Mouse (Mus musculus): Measurements from ENCODE around the gene Zdhhc3. TPM values are rescaled to one million over a fixed set of nuclear protein-coding genes. Genes with fewer than 3 reads are reported as not detected.
A peak's percentile ranks its signal among the peaks of the same experiment; 100 is the strongest.

Gene Zdhhc3
- polyA plus RNA-seq (2012; rRNA removed), result 123 and 320 TPM in 2 replicates

- peak within 1 kb of the TSS; percentile 90 for H3K27ac ChIP-seq (ENCODE audit: insufficient read depth, low read depth, low read length)
- peaks cover 3% of the 10 kb centered on the region for H3K36me3 ChIP-seq (ENCODE audit: control insufficient read depth, insufficient read depth, low read length)
- WGBS, result under 1% methylated on average over 79 of the region's 79 CpGs
- TF ChIP-seq CTCF (IDR thresholded peaks at IDR 0.05; ENCODE audit: extremely low read depth, insufficient read length, insufficient replicate concordance, low read depth, low read length) (no peak), POLR2A (IDR thresholded peaks at IDR 0.05; ENCODE audit: low read depth, low read length) (peak; percentile 62)
- H3K27me3 ChIP-seq (ENCODE audit: control insufficient read depth, insufficient read depth, low read length), result no peaks in the 10 kb centered on the region
- peak within 1 kb of the TSS; percentile 90 for H3K4me3 ChIP-seq (ENCODE audit: low read depth, low read length)
- H3K4me1 ChIP-seq (ENCODE audit: control insufficient read depth, insufficient read depth, insufficient read length, low read length), result peaks cover 5% of the 10 kb centered on the region; the same call in 1 of the 2 replicates
Measured at GRCm38 (mm10) chr9:123112805-123113521, at the start of gene Zdhhc3, which contains the start of gene Exosc7. TSS of gene Zdhhc3 (minus strand) at chr9:123113205. TSS of gene Exosc7 (plus strand) at chr9:123113215.

- Histone ChIP-seq H3K36me3 (ENCODE audit: control insufficient read depth, insufficient read depth, low read length) (no peaks in the 10 kb centered on the region), H3K4me3 (ENCODE audit: low read depth, low read length) (no peak overlapping the region), H3K4me1 (ENCODE audit: control insufficient read depth, insufficient read depth, insufficient read length, low read length) (peaks cover 1% of the 10 kb centered on the region), H3K27me3 (ENCODE audit: control insufficient read depth, insufficient read depth, low read length) (no peaks in the 10 kb centered on the region), H3K27ac (ENCODE audit: insufficient read depth, low read depth, low read length) (no peak overlapping the region)
- 54% methylated on average over 2 of the region's 2 CpGs for WGBS
- no peak for TF ChIP-seq CTCF (IDR thresholded peaks at IDR 0.05; ENCODE audit: extremely low read depth, insufficient read length, insufficient replicate concordance, low read depth, low read length)
- no peak for TF ChIP-seq POLR2A (IDR thresholded peaks at IDR 0.05; ENCODE audit: low read depth, low read length)
Measured at GRCm38 (mm10) chr9:123161792-123162191, 48.8 kb upstream of the Zdhhc3 start.

GRCm38 (mm10) chr9:123159330-123159729 is 46.3 kb upstream of the Zdhhc3 start:
- whole genome bisulfite sequencing, result 49% methylated on average over 7 of the region's 7 CpGs
- no peak overlapping the region for H3K4me3 ChIP-seq (ENCODE audit: low read depth, low read length)
- no peak overlapping the region for H3K27ac ChIP-seq (ENCODE audit: insufficient read depth, low read depth, low read length)
- H3K4me1 ChIP-seq (ENCODE audit: control insufficient read depth, insufficient read depth, insufficient read length, low read length), result peaks cover 6% of the 10 kb centered on the region
- no peaks in the 10 kb centered on the region for H3K27me3 ChIP-seq (ENCODE audit: control insufficient read depth, insufficient read depth, low read length)
- no peaks in the 10 kb centered on the region for H3K36me3 ChIP-seq (ENCODE audit: control insufficient read depth, insufficient read depth, low read length)
- no peak for TF ChIP-seq POLR2A (IDR thresholded peaks at IDR 0.05; ENCODE audit: low read depth, low read length)
- no peak for TF ChIP-seq CTCF (IDR thresholded peaks at IDR 0.05; ENCODE audit: extremely low read depth, insufficient read length, insufficient replicate concordance, low read depth, low read length)

GRCm38 (mm10) chr9:123158125-123158836 is 45.3 kb upstream of the Zdhhc3 start:
- Histone ChIP-seq H3K4me1 (ENCODE audit: control insufficient read depth, insufficient read depth, insufficient read length, low read length) (peaks cover 6% of the 10 kb centered on the region), H3K36me3 (ENCODE audit: control insufficient read depth, insufficient read depth, low read length) (no peaks in the 10 kb centered on the region), H3K4me3 (ENCODE audit: low read depth, low read length) (no peak overlapping the region), H3K27me3 (ENCODE audit: control insufficient read depth, insufficient read depth, low read length) (no peaks in the 10 kb centered on the region), H3K27ac (ENCODE audit: insufficient read depth, low read depth, low read length) (no peak overlapping the region)
- WGBS, result 47% methylated on average over 8 of the region's 8 CpGs
- TF ChIP-seq CTCF (IDR thresholded peaks at IDR 0.05; ENCODE audit: extremely low read depth, insufficient read length, insufficient replicate concordance, low read depth, low read length), result no peak
- TF ChIP-seq POLR2A (IDR thresholded peaks at IDR 0.05; ENCODE audit: low read depth, low read length), result no peak

- no peak for TF ChIP-seq POLR2A (IDR thresholded peaks at IDR 0.05; ENCODE audit: low read depth, low read length)
- TF ChIP-seq CTCF (IDR thresholded peaks at IDR 0.05; ENCODE audit: extremely low read depth, insufficient read length, insufficient replicate concordance, low read depth, low read length), result no peak
- H3K4me3 ChIP-seq (ENCODE audit: low read depth, low read length), result no peak overlapping the region
- no peak overlapping the region for H3K27ac ChIP-seq (ENCODE audit: insufficient read depth, low read depth, low read length)
- H3K4me1 ChIP-seq (ENCODE audit: control insufficient read depth, insufficient read depth, insufficient read length, low read length), result peaks cover 10% of the 10 kb centered on the region
- no peaks in the 10 kb centered on the region for H3K27me3 ChIP-seq (ENCODE audit: control insufficient read depth, insufficient read depth, low read length)
- H3K36me3 ChIP-seq (ENCODE audit: control insufficient read depth, insufficient read depth, low read length), result no peaks in the 10 kb centered on the region
Measured at GRCm38 (mm10) chr9:123157699-123158098, 44.7 kb upstream of the Zdhhc3 start.

- H3K27me3 ChIP-seq (ENCODE audit: control insufficient read depth, insufficient read depth, low read length), result no peaks in the 10 kb centered on the region
- TF ChIP-seq POLR2A (IDR thresholded peaks at IDR 0.05; ENCODE audit: low read depth, low read length), result 0 out of 2 replicates have a peak, but pooled peaks have one; percentile 18
- TF ChIP-seq CTCF (IDR thresholded peaks at IDR 0.05; ENCODE audit: extremely low read depth, insufficient read length, insufficient replicate concordance, low read depth, low read length), result no peak
- peaks cover 10% of the 10 kb centered on the region for H3K4me1 ChIP-seq (ENCODE audit: control insufficient read depth, insufficient read depth, insufficient read length, low read length)
- no peaks in the 10 kb centered on the region for H3K36me3 ChIP-seq (ENCODE audit: control insufficient read depth, insufficient read depth, low read length)
- WGBS, result 41% methylated on average over 30 of the region's 30 CpGs
- no peak overlapping the region for H3K27ac ChIP-seq (ENCODE audit: insufficient read depth, low read depth, low read length)
- H3K4me3 ChIP-seq (ENCODE audit: low read depth, low read length), result peak overlapping the region; percentile 31
Measured at GRCm38 (mm10) chr9:123156910-123157361, 43.9 kb upstream of the Zdhhc3 start.

- 59% methylated on average over 2 of the region's 2 CpGs for WGBS
- TF ChIP-seq POLR2A (IDR thresholded peaks at IDR 0.05; ENCODE audit: low read depth, low read length) (no peak), CTCF (IDR thresholded peaks at IDR 0.05; ENCODE audit: extremely low read depth, insufficient read length, insufficient replicate concordance, low read depth, low read length) (no peak)
- Histone ChIP-seq H3K27me3 (ENCODE audit: control insufficient read depth, insufficient read depth, low read length) (no peaks in the 10 kb centered on the region), H3K27ac (ENCODE audit: insufficient read depth, low read depth, low read length) (no peak overlapping the region), H3K4me1 (ENCODE audit: control insufficient read depth, insufficient read depth, insufficient read length, low read length) (peaks cover 14% of the 10 kb centered on the region), H3K36me3 (ENCODE audit: control insufficient read depth, insufficient read depth, low read length) (no peaks in the 10 kb centered on the region), H3K4me3 (ENCODE audit: low read depth, low read length) (no peak overlapping the region)
Measured at GRCm38 (mm10) chr9:123153121-123153520, 40.1 kb upstream of the Zdhhc3 start.
